Mouse (Mus musculus) cerebellum, adult 2 months (tissue): Measurements from ENCODE around the gene Ush2a.

Experiments
- CTCF ChIP-seq: fragments of 200-500 bp; IDR thresholded peaks from 2 replicates; pipeline ENCODE4 v1.5.1; 2011; ENCODE audit warnings: low read depth, mild to moderate bottlenecking, control low read depth, low read length, moderate library complexity, borderline replicate concordance; ENCODE audit not compliant: insufficient read depth
- POLR2A ChIP-seq: fragments of 200-500 bp; IDR thresholded peaks from 2 replicates; pipeline ENCODE4 v1.6.1; 2011; ENCODE audit warnings: low read length, control low read depth, borderline replicate concordance; ENCODE audit not compliant: insufficient read depth

GRCm38 (mm10) chr1:188714941-188715340 is 453.1 kb downstream of the Ush2a start:
- TF ChIP-seq POLR2A (no peak), CTCF (no peak)
